Mouse (Mus musculus): ENCODE measurements around the gene Cd6.

DNA sequence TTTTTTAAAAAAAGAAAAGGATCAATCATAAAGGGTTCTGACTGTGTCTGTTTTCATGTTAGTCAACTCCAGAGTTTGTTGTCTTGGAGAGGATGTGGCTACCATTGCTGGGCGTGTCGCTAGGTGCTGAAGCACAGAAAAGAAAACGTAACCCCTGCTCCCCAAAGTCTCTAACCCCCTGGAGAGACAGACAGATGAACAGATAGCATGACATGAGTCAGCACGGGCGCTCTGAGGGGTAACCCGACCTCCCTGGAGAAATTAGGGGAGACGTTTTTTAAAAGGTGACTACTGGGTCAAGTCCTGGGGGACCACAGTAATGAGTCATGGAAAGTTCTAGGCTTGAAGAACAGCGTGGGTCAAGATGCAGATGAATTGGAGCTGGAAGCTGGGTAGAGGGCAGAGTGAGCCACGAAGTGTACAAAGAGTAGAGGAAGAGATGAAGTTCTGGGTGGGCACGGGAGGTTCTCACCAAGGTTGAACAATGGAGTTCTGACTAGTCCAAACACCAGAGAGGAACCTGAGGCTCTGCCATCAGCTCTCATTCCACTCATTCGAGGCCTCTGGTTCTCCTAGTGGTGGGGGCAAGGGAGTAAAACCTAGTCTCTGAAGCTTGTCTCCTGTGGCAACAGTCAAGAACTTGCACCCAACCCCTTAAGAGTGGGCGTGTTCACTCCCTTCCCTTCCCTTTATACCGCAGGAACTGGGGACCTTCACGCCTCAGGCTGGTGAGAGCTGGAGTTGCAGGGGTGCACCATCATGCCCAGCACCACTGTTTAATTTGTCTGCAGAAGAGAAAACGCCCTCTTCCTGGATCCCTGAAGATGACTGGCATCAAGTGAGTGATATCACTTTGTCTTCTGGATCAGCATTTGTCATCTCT lies 9.4 kb upstream of the Cd6 start, which contains the start of gene Slc15a3:
- TF ChIP-seq CTCF (IDR thresholded peaks at IDR 0.05; ENCODE audit: insufficient read depth, low read length): no peak
- TF ChIP-seq POLR2A (IDR thresholded peaks at IDR 0.05; ENCODE audit: borderline replicate concordance, extremely low read depth, low read depth, low read length): no peak

Data from lung, adult 2 months (tissue).